Mouse (Mus musculus) erythroblast, adult 5-6 weeks (primary cell): Measurements from ENCODE around the gene Raet1e. TPM values are rescaled to one million over a fixed set of nuclear protein-coding genes. Genes with fewer than 3 reads are reported as not detected.
"Not testable (repeated sequence)": the region's sequence is repeated elsewhere in the genome, so short reads cannot be mapped to it uniquely, and the experiment has no call there.

Experiments used
- ATAC-seq: replicated peaks from 2 replicates; pipeline ENCODE4 v1.8.0; 2016; ENCODE audit warnings: moderate number of reproducible peaks, mild to moderate bottlenecking, moderate TSS enrichment, inconsistent platforms; ENCODE audit not compliant: poor library complexity, low FRiP score, severe bottlenecking
- total RNA-seq, 2 experiments: library from RNA; stranded (forward) in 1 of 2; stranded (reverse) in 1 of 2; fragments of 150-400 nt in 1 of 2; fragments of 200-764, 138-1000 nt in 1 of 2; gene quantifications; 2 replicates each; pipeline versions ENCODE4 v1.2.3 to v1.2.4; 2015 to 2017; ENCODE audit warnings: low replicate concordance in 2 of 2

The Raet1e gene
- total RNA-seq, 2 experiments from 2014 or later: not detected

GRCm38 (mm10) chr10:22163705-22164583 is 5.6 kb downstream of the Raet1e start:
- not testable (repeated sequence) for ATAC-seq

- not testable (repeated sequence) for ATAC-seq
Measured at GRCm38 (mm10) chr10:22165328-22166003, 7.1 kb downstream of the Raet1e start.

GRCm38 (mm10) chr10:22166025-22166424 is 7.7 kb downstream of the Raet1e start:
- not testable (repeated sequence) for ATAC-seq

GRCm38 (mm10) chr10:22167061-22167460 is 8.7 kb downstream of the Raet1e start:
- not testable (repeated sequence) for ATAC-seq

- ATAC-seq: not testable (repeated sequence)
Measured at GRCm38 (mm10) chr10:22169116-22169515, 10.7 kb downstream of the Raet1e start.

GRCm38 (mm10) chr10:22172431-22173334 is 14.3 kb downstream of the Raet1e start:
- not testable (repeated sequence) for ATAC-seq

GRCm38 (mm10) chr10:22173335-22174189 is 15.2 kb downstream of the Raet1e start:
- ATAC-seq: not testable (repeated sequence)

GRCm38 (mm10) chr10:22174190-22174487 is 15.8 kb downstream of the Raet1e start:
- not testable (repeated sequence) for ATAC-seq

GRCm38 (mm10) chr10:22176515-22176914 is 18.1 kb downstream of the Raet1e start:
- ATAC-seq: not testable (repeated sequence)

GRCm38 (mm10) chr10:22191035-22191434 is 32.7 kb downstream of the Raet1e start:
- ATAC-seq: not testable (repeated sequence)

GRCm38 (mm10) chr10:22201352-22201751 is 43.0 kb downstream of the Raet1e start:
- not testable (repeated sequence) for ATAC-seq

- ATAC-seq: not testable (repeated sequence)
Measured at GRCm38 (mm10) chr10:22202784-22203583, 44.6 kb downstream of the Raet1e start.

GRCm38 (mm10) chr10:22206443-22206842 is 48.1 kb downstream of the Raet1e start:
- ATAC-seq: not testable (repeated sequence)

- ATAC-seq: not testable (repeated sequence)
Measured at GRCm38 (mm10) chr10:22212012-22212696, 53.8 kb downstream of the Raet1e start.

- ATAC-seq: not testable (repeated sequence)
Measured at GRCm38 (mm10) chr10:22223474-22224349, 65.3 kb downstream of the Raet1e start.

- no peak for ATAC-seq
Measured at GRCm38 (mm10) chr10:22265060-22265459, 106.7 kb downstream of the Raet1e start.
